Mouse (Mus musculus) megakaryocyte, embryonic 14.5 days (primary cell): Measurements from ENCODE around the gene Zfp260. TPM values are rescaled to one million over a fixed set of nuclear protein-coding genes. Genes with fewer than 3 reads are reported as not detected.

Source experiments
- H3K27me3 ChIP-seq: replicated peaks from 2 replicates; pipeline ENCODE3; 2012; ENCODE audit warnings: inconsistent platforms
- H3K36me3 ChIP-seq: replicated peaks from 2 replicates; pipeline ENCODE3; 2012; ENCODE audit warnings: low read length, inconsistent platforms, mixed read lengths
- H3K4me1 ChIP-seq: 2 replicates; pipeline ENCODE4 v1.6.1; 2012; ENCODE audit warnings: inconsistent platforms
- H3K4me3 ChIP-seq: replicated peaks from 2 replicates; pipeline ENCODE3; 2012; ENCODE audit warnings: moderate library complexity, mild to moderate bottlenecking, inconsistent platforms
- H3K9me3 ChIP-seq: 2 replicates; pipeline ENCODE4 v1.6.1; 2012; ENCODE audit warnings: inconsistent platforms
- FLI1 ChIP-seq: IDR thresholded peaks from 2 replicates; pipeline ENCODE4 v1.6.1; 2012; ENCODE audit warnings: low read length, inconsistent platforms, mixed read lengths
- GATA1 ChIP-seq: IDR thresholded peaks from 3 replicates; pipeline ENCODE4 v1.6.1; 2012; ENCODE audit warnings: mixed read lengths, low read length, inconsistent platforms, borderline replicate concordance
- polyA plus RNA-seq: library from polyadenylated mRNA; stranded (reverse); fragments of >175 nt; gene quantifications from 2 replicates; pipeline ENCODE4 v1.2.3, GENCODE M21; 2012; ENCODE audit warnings: low replicate concordance; ENCODE audit not compliant: insufficient read depth

The Zfp260 gene
- polyA plus RNA-seq = 0.26 TPM in 1 of 2 replicates, not detected in the other

DNA sequence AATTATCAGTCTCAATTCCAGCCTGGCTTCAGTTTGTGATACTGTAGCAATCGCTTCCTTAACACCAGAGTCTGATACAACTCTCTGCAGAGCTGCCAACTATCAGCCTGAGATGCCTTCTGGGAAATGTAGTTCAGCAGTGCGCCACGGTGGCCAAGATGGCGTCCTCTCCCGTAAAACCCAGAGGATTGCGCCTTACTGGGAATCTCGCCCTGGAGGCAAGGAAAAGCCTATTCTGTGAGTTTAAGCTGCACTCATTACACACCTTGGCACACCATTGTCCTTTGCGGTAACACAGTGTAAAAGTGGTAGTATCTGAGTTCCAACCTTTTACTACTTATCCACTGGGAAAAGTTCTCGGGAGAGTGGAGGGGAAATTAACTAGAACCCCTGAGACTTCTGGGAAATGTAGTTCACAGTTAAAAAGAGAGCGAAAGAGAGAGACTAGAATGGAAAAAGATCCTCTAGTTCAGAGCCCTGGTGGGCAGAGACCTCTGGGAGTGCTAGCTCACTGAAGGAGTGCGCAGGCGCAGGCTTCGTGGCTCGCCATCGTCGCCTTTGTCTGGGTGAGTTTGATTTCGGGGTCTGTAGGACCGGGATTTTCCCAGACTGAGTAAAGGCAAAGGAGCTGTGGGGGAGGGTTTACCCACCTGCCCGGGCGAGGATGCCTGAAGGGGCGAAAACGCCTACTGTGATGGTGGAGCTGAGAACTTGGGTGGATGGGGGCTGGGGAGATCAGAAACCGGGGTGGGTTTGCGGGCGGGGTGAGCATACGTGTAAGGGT lies at the start of gene Zfp260:
Gene Zfp260 (plus strand): TSS at position 132 of the 784 bp plus-strand sequence.
- Histone ChIP-seq H3K9me3 (no peaks in the 10 kb centered on the region), H3K36me3 (peaks cover 15% of the 10 kb centered on the region), H3K4me3 (peak within 1 kb of the TSS; percentile 91), H3K27me3 (no peaks in the 10 kb centered on the region), H3K4me1 (peaks cover 50% of the 10 kb centered on the region)
- TF ChIP-seq GATA1 (no peak), FLI1 (no peak)

DNA sequence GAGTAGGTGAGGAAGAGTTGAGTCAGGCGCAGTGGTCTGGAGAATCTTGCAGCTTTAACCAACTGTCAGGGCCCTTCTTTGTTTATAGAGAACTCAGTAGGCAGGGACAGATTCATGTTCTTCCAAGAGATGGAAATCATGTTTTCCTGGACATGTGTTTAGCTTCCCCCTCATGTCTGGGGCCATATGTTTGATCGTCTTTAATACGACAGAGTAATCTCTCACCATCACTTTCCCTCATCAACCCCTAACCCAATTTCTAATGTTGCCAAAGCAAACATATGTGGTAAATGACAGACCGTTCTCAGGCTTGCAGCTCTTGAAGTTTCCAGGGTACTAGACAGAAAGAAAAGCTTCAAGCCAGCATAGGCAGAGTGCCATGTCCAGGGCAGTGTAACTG lies 46.5 kb upstream of the Zfp260 start:
- TF ChIP-seq GATA1 = no peak
- TF ChIP-seq FLI1 = no peak
- Histone ChIP-seq H3K9me3 (no peaks in the 10 kb centered on the region), H3K36me3 (peaks cover 3% of the 10 kb centered on the region), H3K4me3 (no peak overlapping the region), H3K4me1 (peaks cover 22% of the 10 kb centered on the region), H3K27me3 (no peaks in the 10 kb centered on the region)

DNA sequence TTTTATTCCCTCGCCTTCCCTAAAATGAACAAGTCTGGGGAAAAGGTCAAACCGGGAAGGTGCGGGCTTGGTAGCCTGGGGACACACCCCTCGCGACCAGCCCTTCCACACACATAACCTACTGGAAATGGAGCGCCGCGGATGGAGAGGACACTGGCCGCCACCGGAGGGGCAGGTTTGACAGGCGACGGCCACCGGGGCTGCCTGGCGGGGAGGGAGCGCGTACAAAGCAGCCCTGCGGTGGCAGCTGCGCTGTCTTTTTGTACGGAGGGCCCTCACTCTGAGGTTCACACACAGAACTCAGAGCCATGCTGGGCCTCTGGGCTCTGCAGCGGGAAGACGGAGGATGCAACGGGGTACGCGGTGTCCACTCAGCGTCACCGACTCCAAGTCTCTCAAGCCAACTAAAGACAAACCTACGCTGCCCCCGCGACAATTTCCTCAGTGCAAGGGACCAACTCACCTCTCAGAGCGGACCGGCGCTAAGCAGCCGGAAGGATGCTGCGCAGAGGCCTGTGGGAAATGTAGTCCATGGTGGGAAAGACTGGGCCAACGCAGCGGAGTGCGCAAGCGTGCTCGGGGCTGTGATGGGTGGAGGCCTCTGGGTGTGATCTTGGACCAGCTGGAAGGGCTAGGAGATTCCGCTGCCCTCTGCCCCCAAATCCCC lies 43.6 kb upstream of the Zfp260 start, which contains the start of gene Zfp14:
Gene Zfp14 (minus strand): TSS at position 499 of the 667 bp plus-strand sequence.
- peaks cover 15% of the 10 kb centered on the region for H3K4me1 ChIP-seq
- H3K36me3 ChIP-seq = peaks cover 11% of the 10 kb centered on the region
- peak within 1 kb of the TSS; percentile 97 for H3K4me3 ChIP-seq
- H3K9me3 ChIP-seq = no peaks in the 10 kb centered on the region
- no peaks in the 10 kb centered on the region for H3K27me3 ChIP-seq
- TF ChIP-seq FLI1 (no peak), GATA1 (no peak)

DNA sequence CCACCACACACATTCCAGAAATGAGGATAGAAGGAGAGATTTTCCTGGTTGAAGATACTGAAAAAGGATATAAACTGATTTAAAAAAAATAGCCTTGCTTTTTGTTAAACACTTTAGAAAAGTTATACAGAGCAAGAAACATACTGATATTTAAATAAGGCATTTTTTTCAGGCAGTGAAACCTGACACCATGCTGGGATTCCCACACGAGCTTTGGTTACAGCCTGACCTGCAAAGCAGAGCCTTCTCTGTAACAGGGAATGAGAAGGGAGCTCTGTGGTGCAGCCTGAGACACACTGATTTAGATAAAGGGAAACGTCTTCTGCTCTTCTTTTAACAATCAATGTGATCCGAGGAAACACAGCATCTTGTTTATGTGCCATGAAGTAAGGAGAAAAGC lies 41.0 kb upstream of the Zfp260 start:
- peaks cover 24% of the 10 kb centered on the region for H3K36me3 ChIP-seq

DNA sequence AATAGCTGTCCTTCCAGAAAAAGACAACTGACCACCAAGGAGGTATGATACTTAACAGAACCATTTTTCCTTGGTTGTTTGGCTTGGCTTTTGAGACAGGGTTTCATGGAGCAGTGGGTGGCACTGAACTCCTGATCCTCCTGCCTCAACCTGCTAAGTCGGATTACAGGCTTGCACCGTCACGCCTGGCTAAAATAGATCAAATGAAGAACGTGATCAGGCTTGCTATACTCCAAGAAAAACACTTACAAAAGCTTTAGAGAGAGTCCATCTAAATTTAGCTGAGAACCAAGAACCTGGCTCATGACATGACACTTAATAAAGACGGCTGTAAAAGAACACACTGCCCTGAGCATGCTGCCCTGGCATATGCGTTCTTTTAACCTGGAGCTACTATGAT lies 34.2 kb upstream of the Zfp260 start:
- Histone ChIP-seq H3K9me3 (peaks cover 6% of the 10 kb centered on the region; the same call in 1 of the 2 replicates), H3K36me3 (peaks cover 68% of the 10 kb centered on the region), H3K27me3 (no peaks in the 10 kb centered on the region), H3K4me1 (no peaks in the 10 kb centered on the region), H3K4me3 (no peak overlapping the region)
- no peak for TF ChIP-seq FLI1
- no peak for TF ChIP-seq GATA1

More for the DNA sequence above, 41.0 kb upstream of the Zfp260 start:
- no peak for TF ChIP-seq FLI1
- no peak for TF ChIP-seq GATA1
- Histone ChIP-seq H3K4me1 (peaks cover 15% of the 10 kb centered on the region), H3K27me3 (no peaks in the 10 kb centered on the region), H3K4me3 (no peak overlapping the region), H3K9me3 (peaks cover 6% of the 10 kb centered on the region; the same call in 1 of the 2 replicates)

DNA sequence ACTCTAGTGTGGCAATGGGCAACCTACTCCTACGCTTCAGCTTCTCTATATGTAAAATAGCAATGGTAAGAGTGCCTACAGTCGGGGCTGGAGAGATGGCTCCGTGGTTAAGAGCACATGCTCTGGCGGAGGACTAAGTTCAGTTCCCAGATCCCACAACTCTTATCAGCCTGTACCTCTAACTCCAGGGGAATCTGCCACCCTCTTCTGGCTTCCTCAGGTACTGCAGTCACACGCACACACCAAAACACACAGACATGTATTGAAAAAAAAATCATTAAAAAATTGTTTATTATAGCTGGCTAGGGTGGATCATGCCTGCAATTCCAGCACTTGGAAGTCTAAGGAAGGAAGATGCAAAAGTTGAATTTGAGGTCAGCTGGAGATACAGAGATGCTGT lies 32.1 kb upstream of the Zfp260 start:
- peaks cover 61% of the 10 kb centered on the region for H3K36me3 ChIP-seq
- no peak for TF ChIP-seq GATA1
- no peak for TF ChIP-seq FLI1
- H3K27me3 ChIP-seq = no peaks in the 10 kb centered on the region
- H3K9me3 ChIP-seq = no peaks in the 10 kb centered on the region
- no peak overlapping the region for H3K4me3 ChIP-seq
- H3K4me1 ChIP-seq = no peaks in the 10 kb centered on the region

DNA sequence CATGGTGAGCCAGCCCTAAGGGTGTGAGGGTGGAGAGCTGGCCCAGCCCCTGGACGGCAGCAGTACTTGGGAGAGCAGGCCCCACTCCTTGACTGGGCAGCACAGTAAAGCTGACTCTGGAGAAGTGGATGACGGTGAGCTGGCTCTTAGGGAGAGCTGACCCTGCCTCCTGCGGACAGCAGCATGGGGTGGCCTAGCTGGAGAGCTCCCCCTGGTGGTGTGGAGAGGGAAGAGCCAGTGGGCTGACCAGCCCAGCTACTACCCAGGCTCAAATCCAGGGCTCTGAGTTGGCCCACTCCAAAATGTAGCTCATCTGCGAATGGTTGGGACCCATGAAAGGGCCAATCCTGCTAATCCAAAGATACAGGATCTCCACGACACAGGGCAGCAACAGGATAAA lies 30.0 kb upstream of the Zfp260 start:
- TF ChIP-seq GATA1 (no peak), FLI1 (no peak)
- H3K9me3 ChIP-seq = no peaks in the 10 kb centered on the region

DNA sequence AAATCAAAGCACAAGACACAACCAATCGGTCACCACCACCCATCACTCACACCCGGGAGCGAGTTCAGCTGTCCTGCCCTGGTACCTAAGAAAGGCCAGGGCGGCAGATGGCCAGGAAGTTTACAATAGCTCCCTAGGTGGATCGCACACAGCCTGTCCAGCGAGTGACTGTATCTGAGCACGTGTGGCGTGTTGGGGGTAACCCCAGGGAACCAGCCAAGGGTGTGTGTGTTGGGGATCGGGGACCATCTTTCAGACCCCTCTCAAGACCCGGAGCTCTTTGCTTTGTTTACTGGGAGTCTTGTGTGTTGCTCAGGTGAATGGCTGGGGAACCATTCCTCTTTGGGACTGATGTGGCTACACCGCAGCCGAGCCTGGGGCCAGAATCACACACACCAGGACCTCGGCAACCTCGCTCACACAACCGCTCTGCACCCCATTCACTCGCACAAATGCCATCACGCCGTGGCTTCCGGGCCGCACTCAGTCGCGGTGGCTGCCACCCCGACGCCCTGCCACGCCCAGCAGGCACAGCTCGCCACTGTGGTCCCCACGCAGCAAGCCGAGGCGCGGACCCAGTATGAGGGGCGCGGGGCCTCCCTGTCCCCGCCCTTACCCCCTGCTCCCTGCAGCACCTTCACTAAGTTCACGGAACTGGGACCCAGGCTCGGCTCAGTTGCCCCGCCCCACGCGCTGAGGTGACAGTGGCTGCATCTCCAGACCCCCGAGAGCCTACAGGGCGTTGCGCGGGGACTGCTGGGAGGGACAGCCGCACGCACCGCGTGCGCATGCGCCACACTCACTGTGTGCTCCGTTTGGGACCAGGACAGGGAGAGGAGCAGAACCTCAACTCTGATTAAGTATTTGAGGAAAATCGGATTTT lies 22.2 kb upstream of the Zfp260 start, which contains the start of gene Zfp82:
Gene Zfp82 (minus strand): TSS at position 755 of the 883 bp plus-strand sequence.
- H3K27me3 ChIP-seq = no peaks in the 10 kb centered on the region
- peak within 1 kb of the TSS; percentile 97 for H3K4me3 ChIP-seq
- no peaks in the 10 kb centered on the region for H3K9me3 ChIP-seq
- peaks cover 21% of the 10 kb centered on the region for H3K4me1 ChIP-seq
- peaks cover 20% of the 10 kb centered on the region for H3K36me3 ChIP-seq
- TF ChIP-seq FLI1 (no peak), GATA1 (no peak)

More for the DNA sequence above, 30.0 kb upstream of the Zfp260 start:
- Histone ChIP-seq H3K4me1 (no peaks in the 10 kb centered on the region), H3K36me3 (peaks cover 64% of the 10 kb centered on the region), H3K27me3 (no peaks in the 10 kb centered on the region), H3K4me3 (no peak overlapping the region)

DNA sequence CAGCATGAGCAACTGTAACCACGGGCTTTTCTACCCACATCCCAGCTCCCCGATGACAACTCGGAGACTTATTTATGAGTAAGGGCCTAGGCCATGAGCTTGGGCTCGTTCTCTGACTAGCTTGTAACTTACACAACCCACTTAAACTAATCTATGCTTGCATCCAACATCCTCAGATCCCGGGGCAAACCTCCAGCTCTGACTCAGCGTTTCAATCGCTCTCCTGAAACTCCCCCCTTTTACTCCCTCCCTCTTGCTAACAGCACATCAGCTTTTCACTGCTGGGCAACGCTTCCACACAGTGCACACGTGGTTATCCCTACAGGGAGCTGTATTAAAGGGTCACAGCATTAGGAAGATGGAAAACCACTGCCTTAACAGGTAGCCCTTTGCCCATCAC lies 8.1 kb upstream of the Zfp260 start:
- Histone ChIP-seq H3K4me3 (no peak overlapping the region), H3K27me3 (no peaks in the 10 kb centered on the region), H3K4me1 (peaks cover 38% of the 10 kb centered on the region), H3K9me3 (peaks cover 3% of the 10 kb centered on the region; the same call in 1 of the 2 replicates), H3K36me3 (peaks cover 30% of the 10 kb centered on the region)
- no peak for TF ChIP-seq GATA1
- no peak for TF ChIP-seq FLI1
